Mouse (Mus musculus): ENCODE data around the gene Gps2. TPM values are rescaled to one million over a fixed set of nuclear protein-coding genes. Genes with fewer than 3 reads are reported as not detected.

Gps2 gene
- polyA plus RNA-seq, 1 experiment from 2014 or later = 107 TPM

GRCm38 (mm10) chr11:69937834-69938233, 24.1 kb downstream of the Gps2 start:
- no peak for ATAC-seq (ENCODE audit: low read depth)
- WGBS (ENCODE audit: insufficient replicate concordance) = 55% methylated on average over 5 of the region's 5 CpGs

GRCm38 (mm10) chr11:69938401-69938979, 24.8 kb downstream of the Gps2 start:
- peaks cover 90% of the 10 kb centered on the region for H3K27me3 ChIP-seq
- H3K36me3 ChIP-seq = peaks cover 16% of the 10 kb centered on the region
- DNase-seq = no peak
- peaks cover 43% of the 10 kb centered on the region for H3K4me1 ChIP-seq (replicated peaks)
- H3K4me3 ChIP-seq (replicated peaks) = no peak overlapping the region
- no peak overlapping the region for H3K4me2 ChIP-seq
- no peak overlapping the region for H3K27ac ChIP-seq
- 27% methylated on average over 9 of the region's 9 CpGs for WGBS (ENCODE audit: insufficient replicate concordance)
- no peak for ATAC-seq (ENCODE audit: low read depth)
- H3K9me3 ChIP-seq (replicated peaks) = no peaks in the 10 kb centered on the region
- H3K9ac ChIP-seq = no peak overlapping the region

More at GRCm38 (mm10) chr11:69937834-69938233, 24.1 kb downstream of the Gps2 start:
- Histone ChIP-seq H3K27ac (no peak overlapping the region), H3K4me3 (replicated peaks) (no peak overlapping the region), H3K4me2 (no peak overlapping the region), H3K36me3 (peaks cover 10% of the 10 kb centered on the region), H3K9me3 (replicated peaks) (no peaks in the 10 kb centered on the region), H3K9ac (no peak overlapping the region), H3K4me1 (replicated peaks) (peaks cover 37% of the 10 kb centered on the region), H3K27me3 (peaks cover 84% of the 10 kb centered on the region)
- DNase-seq = no peak

GRCm38 (mm10) chr11:69939181-69939580, 25.5 kb downstream of the Gps2 start:
- Histone ChIP-seq H3K27ac (no peak overlapping the region), H3K4me2 (no peak overlapping the region), H3K27me3 (peaks cover 95% of the 10 kb centered on the region), H3K4me3 (replicated peaks) (no peak overlapping the region), H3K9me3 (replicated peaks) (no peaks in the 10 kb centered on the region), H3K36me3 (peaks cover 23% of the 10 kb centered on the region), H3K4me1 (replicated peaks) (peaks cover 48% of the 10 kb centered on the region), H3K9ac (no peak overlapping the region)
- ATAC-seq (ENCODE audit: low read depth) = no peak
- WGBS (ENCODE audit: insufficient replicate concordance) = 39% methylated on average over 5 of the region's 5 CpGs
- no peak for DNase-seq

GRCm38 (mm10) chr11:69939731-69940130, 26.0 kb downstream of the Gps2 start:
- no peak for ATAC-seq (ENCODE audit: low read depth)
- DNase-seq = no peak
- H3K9ac ChIP-seq = no peak overlapping the region
- H3K27ac ChIP-seq = no peak overlapping the region
- H3K4me1 ChIP-seq (replicated peaks) = peaks cover 48% of the 10 kb centered on the region
- no peaks in the 10 kb centered on the region for H3K9me3 ChIP-seq (replicated peaks)
- no peak overlapping the region for H3K4me3 ChIP-seq (replicated peaks)
- WGBS (ENCODE audit: insufficient replicate concordance) = 86% methylated on average over 17 of the region's 17 CpGs
- H3K4me2 ChIP-seq = no peak overlapping the region
- peaks cover 29% of the 10 kb centered on the region for H3K36me3 ChIP-seq
- H3K27me3 ChIP-seq = peaks cover 95% of the 10 kb centered on the region

GRCm38 (mm10) chr11:69940962-69941361, 27.3 kb downstream of the Gps2 start:
- no peak for DNase-seq
- Histone ChIP-seq H3K27me3 (peaks cover 90% of the 10 kb centered on the region), H3K27ac (no peak overlapping the region), H3K9me3 (replicated peaks) (no peaks in the 10 kb centered on the region), H3K4me3 (replicated peaks) (no peak overlapping the region), H3K4me1 (replicated peaks) (peaks cover 48% of the 10 kb centered on the region), H3K9ac (no peak overlapping the region), H3K4me2 (no peak overlapping the region), H3K36me3 (peaks cover 41% of the 10 kb centered on the region)
- no peak for ATAC-seq (ENCODE audit: low read depth)
- WGBS (ENCODE audit: insufficient replicate concordance) = 80% methylated on average over 4 of the region's 4 CpGs

- H3K36me3 ChIP-seq = peaks cover 41% of the 10 kb centered on the region
- H3K9me3 ChIP-seq (replicated peaks) = no peaks in the 10 kb centered on the region
- peak overlapping the region; percentile 78 for H3K4me3 ChIP-seq (replicated peaks)
- peak overlapping the region; percentile 93 for H3K27ac ChIP-seq
- ATAC-seq (ENCODE audit: low read depth) (no peak), DNase-seq (no peak)
- peaks cover 60% of the 10 kb centered on the region for H3K4me1 ChIP-seq (replicated peaks)
- H3K4me2 ChIP-seq = peak overlapping the region; percentile 95
- 66% methylated on average over 13 of the region's 13 CpGs for WGBS (ENCODE audit: insufficient replicate concordance)
- H3K27me3 ChIP-seq = peaks cover 58% of the 10 kb centered on the region
- H3K9ac ChIP-seq = peak overlapping the region; percentile 87
Measured at GRCm38 (mm10) chr11:69945216-69945615, 31.5 kb downstream of the Gps2 start.

GRCm38 (mm10) chr11:69945997-69946891, 32.6 kb downstream of the Gps2 start:
- Histone ChIP-seq H3K9ac (peak overlapping the region; percentile 87), H3K4me3 (replicated peaks) (peak overlapping the region; percentile 78), H3K36me3 (peaks cover 41% of the 10 kb centered on the region), H3K9me3 (replicated peaks) (no peaks in the 10 kb centered on the region), H3K27me3 (peaks cover 59% of the 10 kb centered on the region), H3K4me2 (peak overlapping the region; percentile 95), H3K4me1 (replicated peaks) (peaks cover 60% of the 10 kb centered on the region), H3K27ac (peak overlapping the region; percentile 93)
- peak; percentile 82 for ATAC-seq (ENCODE audit: low read depth)
- WGBS (ENCODE audit: insufficient replicate concordance) = 64% methylated on average over 18 of the region's 18 CpGs
- DNase-seq = peak; percentile 64

GRCm38 (mm10) chr11:69947337-69948065, 33.8 kb downstream of the Gps2 start:
- no peak for ATAC-seq (ENCODE audit: low read depth)
- Histone ChIP-seq H3K9me3 (replicated peaks) (no peaks in the 10 kb centered on the region), H3K4me3 (replicated peaks) (peak overlapping the region; percentile 78), H3K36me3 (peaks cover 34% of the 10 kb centered on the region), H3K4me2 (peak overlapping the region; percentile 95), H3K27me3 (peaks cover 59% of the 10 kb centered on the region), H3K27ac (peak overlapping the region; percentile 93), H3K9ac (peak overlapping the region; percentile 87), H3K4me1 (replicated peaks) (peaks cover 60% of the 10 kb centered on the region)
- WGBS (ENCODE audit: insufficient replicate concordance) = 16% methylated on average over 29 of the region's 29 CpGs
- DNase-seq = no peak

GRCm38 (mm10) chr11:69948066-69948762, 34.5 kb downstream of the Gps2 start, which contains the start of gene Slc2a4:
Slc2a4 (minus strand) TSS chr11:69948188.
- peak; percentile 96 for DNase-seq
- H3K36me3 ChIP-seq = peaks cover 27% of the 10 kb centered on the region
- ATAC-seq (ENCODE audit: low read depth) = peak; percentile 86
- peaks cover 56% of the 10 kb centered on the region for H3K4me1 ChIP-seq (replicated peaks)
- H3K9me3 ChIP-seq (replicated peaks) = no peaks in the 10 kb centered on the region
- 1% methylated on average over 34 of the region's 34 CpGs for WGBS (ENCODE audit: insufficient replicate concordance)
- H3K27ac ChIP-seq = peak within 1 kb of the TSS; percentile 93
- peak within 1 kb of the TSS; percentile 95 for H3K4me2 ChIP-seq
- H3K4me3 ChIP-seq (replicated peaks) = peak within 1 kb of the TSS; percentile 78
- peak within 1 kb of the TSS; percentile 87 for H3K9ac ChIP-seq
- peaks cover 55% of the 10 kb centered on the region for H3K27me3 ChIP-seq

- H3K9ac ChIP-seq = peak overlapping the region; percentile 77
- H3K36me3 ChIP-seq = peaks cover 22% of the 10 kb centered on the region
- WGBS (ENCODE audit: insufficient replicate concordance) = 2% methylated on average over 14 of the region's 14 CpGs
- H3K27me3 ChIP-seq = peaks cover 54% of the 10 kb centered on the region
- peaks cover 59% of the 10 kb centered on the region for H3K4me1 ChIP-seq (replicated peaks)
- H3K9me3 ChIP-seq (replicated peaks) = no peaks in the 10 kb centered on the region
- DNase-seq = peak; percentile 81
- H3K27ac ChIP-seq = peak overlapping the region; percentile 87
- peak; percentile 35 for ATAC-seq (ENCODE audit: low read depth)
- H3K4me2 ChIP-seq = peak overlapping the region; percentile 95
- H3K4me3 ChIP-seq (replicated peaks) = peak overlapping the region; percentile 78
Measured at GRCm38 (mm10) chr11:69948763-69949150, 35.1 kb downstream of the Gps2 start.
